Mouse (Mus musculus): Measurements from ENCODE around the gene B4galt3. TPM values are rescaled to one million over a fixed set of nuclear protein-coding genes. Genes with fewer than 3 reads are reported as not detected.
"Not testable (repeated sequence)": the region's sequence is repeated elsewhere in the genome, so short reads cannot be mapped to it uniquely, and the experiment has no call there.

The B4galt3 gene
- total RNA-seq, 2 experiments from 2014 or later = 57.0 to 69.2 TPM

GRCm38 (mm10) chr1:171230215-171230614, 39.9 kb upstream of the B4galt3 start:
- Histone ChIP-seq H3K27ac (no peak overlapping the region), H3K4me3 (no peak overlapping the region)
- intact Hi-C loops (cut with DNase I) = no loop called here
- no peak for DNase-seq (ENCODE audit: extremely low spot score in 1 of 2, low spot score in 2 of 2)
- no peak for TF ChIP-seq CTCF (IDR thresholded peaks at IDR 0.05)

DNA sequence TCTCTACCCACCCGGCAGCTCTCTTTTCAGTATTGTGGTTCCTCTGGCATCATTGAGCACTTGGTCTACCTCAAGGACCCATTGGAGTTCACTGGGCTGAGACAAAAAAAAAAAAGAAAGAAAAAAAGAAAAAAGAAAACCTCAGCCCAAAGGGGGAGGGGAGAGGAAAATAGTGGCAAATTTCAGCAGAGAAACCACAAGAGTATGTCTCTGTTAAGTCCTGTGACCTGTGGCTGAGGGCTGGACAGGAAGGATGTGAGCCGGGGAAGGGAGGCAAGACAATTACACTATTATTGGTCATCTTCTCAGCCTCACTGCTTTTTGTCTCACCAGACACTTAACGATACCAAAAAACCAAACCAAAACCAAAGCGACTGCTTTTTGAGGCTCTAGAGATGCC, 38.3 kb upstream of the B4galt3 start:
- Histone ChIP-seq H3K27ac (no peak overlapping the region), H3K4me3 (no peak overlapping the region)
- intact Hi-C loops (cut with DNase I) = no loop called here
- no peak for DNase-seq (ENCODE audit: extremely low spot score in 1 of 2, low spot score in 2 of 2)
- no peak for TF ChIP-seq CTCF (IDR thresholded peaks at IDR 0.05)

DNA sequence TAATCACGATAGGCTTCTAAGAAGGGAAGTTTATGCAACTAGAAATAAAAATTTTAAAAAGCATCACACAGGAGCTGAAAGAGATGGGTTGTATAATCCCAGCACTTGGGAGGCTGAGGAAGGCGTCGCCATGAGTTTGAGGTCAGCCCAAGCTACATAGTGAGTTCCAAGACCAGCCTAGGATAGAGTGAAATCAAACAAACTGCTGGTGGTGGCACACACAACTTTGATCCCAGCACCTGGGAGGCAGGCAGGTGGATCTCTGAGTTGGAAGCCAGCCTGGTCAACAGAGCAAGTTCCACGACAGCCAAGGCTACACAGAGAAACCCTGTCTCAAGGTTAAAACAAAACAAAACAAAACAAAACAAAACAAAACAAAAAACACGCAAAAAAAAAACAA, 37.8 kb upstream of the B4galt3 start:
- Histone ChIP-seq H3K4me3 (no peak overlapping the region), H3K27ac (no peak overlapping the region)
- TF ChIP-seq CTCF (IDR thresholded peaks at IDR 0.05) = no peak
- no peak for DNase-seq (ENCODE audit: extremely low spot score in 1 of 2, low spot score in 2 of 2)
- intact Hi-C loops (cut with DNase I) = no loop called here

DNA sequence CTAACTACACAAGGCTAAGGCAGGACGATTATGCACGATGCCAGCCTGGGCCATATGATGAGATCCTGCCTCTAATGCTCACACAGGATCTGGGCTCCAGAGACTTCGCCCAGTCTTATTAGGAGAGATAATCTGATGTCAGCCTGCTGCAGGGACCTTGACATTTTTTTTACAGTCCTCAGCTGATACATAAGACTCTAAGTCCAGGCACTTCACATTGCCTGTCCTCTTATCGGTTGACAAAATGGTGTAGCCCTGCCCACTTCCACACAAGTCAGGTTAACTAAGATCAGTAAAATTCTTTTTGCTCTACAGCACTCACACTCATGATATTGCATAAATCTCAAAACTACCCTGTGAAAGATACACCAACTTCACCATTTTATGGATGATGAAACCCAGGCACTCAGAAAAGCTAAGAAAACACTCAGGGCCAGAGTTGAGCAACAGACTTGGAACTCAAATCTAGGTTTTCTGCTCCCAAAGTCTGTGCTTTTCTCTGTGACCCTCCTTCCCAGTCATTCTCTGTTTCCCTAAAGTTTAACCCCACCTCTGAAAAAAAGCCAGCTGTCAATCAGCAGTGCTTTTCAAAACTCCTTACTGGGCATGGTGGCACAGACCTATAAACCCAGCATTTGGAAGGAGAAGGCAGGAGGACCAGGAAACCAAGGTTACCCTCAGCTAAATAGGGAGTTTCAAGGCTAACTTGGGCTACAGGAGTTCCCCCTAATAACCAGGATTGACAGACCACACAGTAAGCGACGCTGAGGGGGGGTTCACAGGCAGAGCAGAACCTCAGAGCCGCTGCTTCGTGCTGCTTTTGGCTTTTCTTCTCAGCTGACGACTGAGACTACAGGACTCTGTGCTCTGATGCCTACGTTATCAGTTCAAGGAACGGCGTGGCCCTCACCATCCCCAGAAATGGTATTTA, 37.1 kb upstream of the B4galt3 start:
- intact Hi-C loops (cut with DNase I) = no loop called here
- H3K27ac ChIP-seq = no peak overlapping the region
- DNase-seq (ENCODE audit: extremely low spot score in 1 of 2, low spot score in 2 of 2) = no peak
- TF ChIP-seq CTCF (IDR thresholded peaks at IDR 0.05) = no peak
- no peak overlapping the region for H3K4me3 ChIP-seq

DNA sequence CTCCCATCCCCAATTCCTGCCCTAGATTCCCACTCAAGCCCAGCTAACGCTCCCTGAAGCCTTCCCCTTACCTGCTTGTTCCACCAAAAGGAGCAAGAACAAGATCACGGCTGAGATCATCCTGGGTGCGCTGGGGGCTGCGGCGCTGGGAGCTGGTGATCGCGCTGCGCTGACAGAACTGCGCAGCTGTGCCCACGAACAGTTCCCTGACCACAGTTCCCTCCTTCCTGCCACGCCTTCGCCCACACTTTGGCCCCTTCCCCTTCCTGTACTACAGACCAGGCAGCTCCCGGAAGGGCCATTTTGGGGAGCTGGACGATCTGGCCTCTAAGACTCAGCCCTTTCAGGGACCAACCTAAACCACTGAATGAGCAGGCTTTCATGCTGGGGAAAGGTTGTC, 36.0 kb upstream of the B4galt3 start, which contains the start of gene Fcer1g:
TSS of gene Fcer1g (minus strand) at position 240 of the 400 bp plus-strand sequence.
- no peak for DNase-seq (ENCODE audit: extremely low spot score in 1 of 2, low spot score in 2 of 2)
- intact Hi-C loops (cut with DNase I) = no loop called here
- TF ChIP-seq CTCF (IDR thresholded peaks at IDR 0.05) = no peak
- Histone ChIP-seq H3K27ac (no peak within 1 kb of the TSS), H3K4me3 (no peak within 1 kb of the TSS)

DNA sequence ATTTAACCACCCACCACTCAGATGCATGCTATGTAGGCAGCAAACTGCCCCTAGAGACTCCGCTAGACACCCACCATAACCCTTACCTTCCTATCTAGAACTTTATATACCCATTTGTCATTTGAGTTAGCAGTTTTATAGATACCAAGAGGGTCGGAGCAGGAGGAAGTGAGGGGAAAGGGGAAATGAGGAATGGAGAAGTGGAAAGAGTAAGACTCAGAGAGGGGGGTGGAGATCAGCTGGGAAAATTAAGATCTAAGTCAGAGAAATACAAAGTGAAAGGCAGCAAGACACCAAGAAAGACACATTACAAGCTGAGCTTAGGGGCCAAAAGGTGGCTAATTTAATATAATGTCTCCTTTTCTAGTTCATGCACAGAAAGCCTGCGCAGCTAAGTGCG, 35.6 kb upstream of the B4galt3 start:
- Histone ChIP-seq H3K27ac (no peak overlapping the region), H3K4me3 (no peak overlapping the region)
- TF ChIP-seq CTCF (IDR thresholded peaks at IDR 0.05) = no peak
- DNase-seq (ENCODE audit: extremely low spot score in 1 of 2, low spot score in 2 of 2) = no peak
- intact Hi-C loops (cut with DNase I) = no loop called here

DNA sequence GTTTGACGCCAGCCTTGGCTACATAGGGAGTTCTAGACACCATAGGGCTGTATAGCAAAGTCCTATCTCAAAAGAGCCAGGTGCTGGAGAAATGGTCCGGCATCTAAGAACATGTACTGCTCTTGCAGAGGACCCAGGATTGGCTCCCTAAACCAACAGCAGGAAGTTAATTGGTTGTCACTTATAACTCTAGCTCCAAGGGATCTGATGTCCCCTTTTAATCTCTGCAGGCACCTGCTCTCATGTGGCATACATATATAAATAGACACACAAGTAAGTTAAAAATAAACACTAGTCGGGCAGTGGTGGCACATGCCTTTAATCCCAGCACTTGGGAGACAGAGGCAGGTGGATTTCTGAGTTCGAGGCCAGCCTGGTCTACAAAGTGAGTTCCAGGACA, 34.3 kb upstream of the B4galt3 start:
- Histone ChIP-seq H3K4me3 (no peak overlapping the region), H3K27ac (no peak overlapping the region)
- no peak for TF ChIP-seq CTCF (IDR thresholded peaks at IDR 0.05)
- no peak for DNase-seq (ENCODE audit: extremely low spot score in 1 of 2, low spot score in 2 of 2)
- intact Hi-C loops (cut with DNase I) = loop anchor here (5.0 kb wide), 1 partner anchor 123 kb away; the partner anchor contains the start of gene Cfap126

GRCm38 (mm10) chr1:171237438-171237837, 32.7 kb upstream of the B4galt3 start:
- intact Hi-C loops (cut with DNase I) = loop anchor here (5.0 kb wide), 1 partner anchor 125 kb away; the partner anchor contains the start of gene Cfap126
- Histone ChIP-seq H3K27ac (no peak overlapping the region), H3K4me3 (no peak overlapping the region)
- DNase-seq (ENCODE audit: extremely low spot score in 1 of 2, low spot score in 2 of 2) = no peak
- no peak for TF ChIP-seq CTCF (IDR thresholded peaks at IDR 0.05)

GRCm38 (mm10) chr1:171238463-171238862, 31.7 kb upstream of the B4galt3 start:
- peak; percentile 76 for TF ChIP-seq CTCF (IDR thresholded peaks at IDR 0.05)
- no peak for DNase-seq (ENCODE audit: extremely low spot score in 1 of 2, low spot score in 2 of 2)
- intact Hi-C loops (cut with DNase I) = loop anchor here (5.0 kb wide), 1 partner anchor 126 kb away; the partner anchor contains the start of gene Cfap126
- no peak overlapping the region for H3K27ac ChIP-seq
- no peak overlapping the region for H3K4me3 ChIP-seq

- H3K27ac ChIP-seq = no peak overlapping the region; the same call in 1 of the 2 replicates
- TF ChIP-seq CTCF (IDR thresholded peaks at IDR 0.05) = no peak
- intact Hi-C loops (cut with DNase I) = loop anchor here (5.0 kb wide), 1 partner anchor 128 kb away; the partner anchor contains the start of gene Cfap126
- DNase-seq (ENCODE audit: extremely low spot score in 1 of 2, low spot score in 2 of 2) = no peak
- H3K4me3 ChIP-seq = no peak overlapping the region
These were observed 30.0 kb upstream of the B4galt3 start for GRCm38 (mm10) chr1:171239992-171240744.

GRCm38 (mm10) chr1:171240911-171241310, 29.2 kb upstream of the B4galt3 start:
- no peak overlapping the region for H3K4me3 ChIP-seq
- H3K27ac ChIP-seq = no peak overlapping the region; the same call in 1 of the 2 replicates
- no peak for TF ChIP-seq CTCF (IDR thresholded peaks at IDR 0.05)
- intact Hi-C loops (cut with DNase I) = no loop called here
- DNase-seq (ENCODE audit: extremely low spot score in 1 of 2, low spot score in 2 of 2) = no peak

DNA sequence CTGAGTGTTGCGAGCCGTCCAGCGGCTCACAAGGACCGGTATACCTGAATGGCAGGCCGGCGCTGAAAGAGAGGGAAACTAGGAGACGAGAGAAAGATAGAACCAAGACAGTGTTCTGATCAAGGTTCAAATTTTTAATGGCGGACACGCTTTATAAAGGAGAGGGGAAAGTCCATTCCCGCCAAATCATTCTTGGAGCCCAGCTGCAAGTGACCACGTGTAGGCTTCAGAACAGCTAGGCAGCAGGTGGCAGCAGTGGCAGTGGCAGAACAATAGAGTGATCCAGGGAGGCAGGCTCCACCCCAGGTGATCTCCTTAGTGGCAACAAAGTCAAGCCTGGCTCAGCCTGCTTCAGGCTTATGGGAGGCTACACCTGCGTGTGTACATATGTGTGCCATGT, 28.2 kb upstream of the B4galt3 start:
- intact Hi-C loops (cut with DNase I); DNase-seq (ENCODE audit: extremely low spot score in 1 of 2, low spot score in 2 of 2); H3K4me3 ChIP-seq; H3K27ac ChIP-seq: not testable (repeated sequence)

Measured in left cerebral cortex, adult 2 months (tissue).